Mouse (Mus musculus): ENCODE measurements around the gene Cabp7. TPM values are rescaled to one million over a fixed set of nuclear protein-coding genes. Genes with fewer than 3 reads are reported as not detected.

Cabp7 gene
- polyA plus RNA-seq, 1 experiment from 2014 or later, result 1.4 TPM

DNA sequence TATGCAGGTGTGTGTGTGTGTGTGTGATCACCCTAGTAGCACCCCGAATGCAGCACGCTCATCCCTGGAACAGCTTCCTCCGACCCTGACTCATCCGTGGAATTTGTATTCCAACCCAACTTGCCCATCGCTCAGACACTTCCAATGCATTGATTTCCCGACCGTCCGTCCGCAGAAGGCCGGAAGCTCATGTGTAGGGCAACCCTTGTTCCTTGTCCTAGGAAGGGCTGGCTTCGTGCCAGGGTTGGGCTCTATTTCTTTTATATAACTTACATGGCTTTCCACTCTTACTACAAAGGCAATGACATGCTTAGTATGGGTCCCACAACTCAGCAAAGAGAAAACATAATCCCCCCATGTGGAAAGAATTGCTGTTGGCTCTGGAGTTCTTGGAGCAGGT, 54.4 kb downstream of the Cabp7 start:
- H3K4me1 ChIP-seq (replicated peaks), result no peaks in the 10 kb centered on the region
- H3K36me3 ChIP-seq, result no peaks in the 10 kb centered on the region
- no peaks in the 10 kb centered on the region for H3K27me3 ChIP-seq (ENCODE audit: insufficient read depth, poor library complexity, severe bottlenecking)
- no peak overlapping the region for H3K4me3 ChIP-seq
- H3K27ac ChIP-seq, result no peak overlapping the region
- no peak for DNase-seq (ENCODE audit: low spot score)
- H3K9me3 ChIP-seq, result no peaks in the 10 kb centered on the region
- 96% methylated on average over 11 of the region's 11 CpGs for WGBS

DNA sequence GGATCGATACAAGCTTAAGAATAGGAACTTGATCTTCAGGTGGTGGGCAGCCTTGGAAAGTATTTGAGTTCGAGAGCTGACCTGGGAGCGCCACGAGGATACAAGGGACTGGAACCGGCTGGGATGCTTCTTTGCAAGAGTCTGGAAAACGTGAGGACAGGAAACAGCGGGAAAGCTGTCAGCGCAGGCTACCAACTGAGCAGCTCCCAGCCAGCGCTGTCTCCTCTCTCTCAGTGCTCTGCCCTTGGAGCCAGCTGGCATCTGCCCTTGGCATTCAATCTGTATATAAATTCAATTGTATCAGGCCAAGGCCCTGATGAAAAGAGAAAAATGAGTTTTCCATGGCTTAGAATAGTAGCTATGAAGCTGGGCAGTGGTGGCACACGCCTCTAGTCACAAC, 55.4 kb downstream of the Cabp7 start:
- no peaks in the 10 kb centered on the region for H3K36me3 ChIP-seq
- no peak overlapping the region for H3K27ac ChIP-seq
- H3K9me3 ChIP-seq, result no peaks in the 10 kb centered on the region
- WGBS, result 62% methylated on average over 10 of the region's 10 CpGs
- no peaks in the 10 kb centered on the region for H3K4me1 ChIP-seq (replicated peaks)
- H3K27me3 ChIP-seq (ENCODE audit: insufficient read depth, poor library complexity, severe bottlenecking), result no peaks in the 10 kb centered on the region
- no peak overlapping the region for H3K4me3 ChIP-seq
- no peak for DNase-seq (ENCODE audit: low spot score)

DNA sequence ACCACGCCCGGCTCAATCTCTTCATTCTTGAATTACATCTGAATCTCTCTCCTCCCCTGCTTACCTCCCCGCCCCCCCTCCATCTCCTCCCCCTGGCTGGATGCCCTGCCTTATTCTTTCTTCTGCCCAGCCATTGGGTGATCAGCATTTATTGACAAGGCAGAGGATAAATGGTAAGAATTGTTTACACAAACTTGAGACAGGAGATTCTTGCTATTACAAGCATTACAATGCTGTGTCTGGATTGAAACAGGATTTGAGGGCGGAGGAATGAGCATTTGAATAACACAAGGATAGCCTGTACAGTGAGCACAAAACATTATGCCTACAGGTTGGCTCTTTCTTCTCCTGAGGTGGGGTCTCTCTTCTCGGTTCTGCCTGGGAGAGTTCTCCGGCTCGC, 56.2 kb downstream of the Cabp7 start:
- H3K9me3 ChIP-seq, result no peaks in the 10 kb centered on the region
- H3K27ac ChIP-seq, result no peak overlapping the region
- WGBS, result 86% methylated on average over 7 of the region's 7 CpGs
- no peaks in the 10 kb centered on the region for H3K27me3 ChIP-seq (ENCODE audit: insufficient read depth, poor library complexity, severe bottlenecking)
- H3K4me1 ChIP-seq (replicated peaks), result no peaks in the 10 kb centered on the region
- H3K4me3 ChIP-seq, result no peak overlapping the region
- no peak for DNase-seq (ENCODE audit: low spot score)
- H3K36me3 ChIP-seq, result no peaks in the 10 kb centered on the region

DNA sequence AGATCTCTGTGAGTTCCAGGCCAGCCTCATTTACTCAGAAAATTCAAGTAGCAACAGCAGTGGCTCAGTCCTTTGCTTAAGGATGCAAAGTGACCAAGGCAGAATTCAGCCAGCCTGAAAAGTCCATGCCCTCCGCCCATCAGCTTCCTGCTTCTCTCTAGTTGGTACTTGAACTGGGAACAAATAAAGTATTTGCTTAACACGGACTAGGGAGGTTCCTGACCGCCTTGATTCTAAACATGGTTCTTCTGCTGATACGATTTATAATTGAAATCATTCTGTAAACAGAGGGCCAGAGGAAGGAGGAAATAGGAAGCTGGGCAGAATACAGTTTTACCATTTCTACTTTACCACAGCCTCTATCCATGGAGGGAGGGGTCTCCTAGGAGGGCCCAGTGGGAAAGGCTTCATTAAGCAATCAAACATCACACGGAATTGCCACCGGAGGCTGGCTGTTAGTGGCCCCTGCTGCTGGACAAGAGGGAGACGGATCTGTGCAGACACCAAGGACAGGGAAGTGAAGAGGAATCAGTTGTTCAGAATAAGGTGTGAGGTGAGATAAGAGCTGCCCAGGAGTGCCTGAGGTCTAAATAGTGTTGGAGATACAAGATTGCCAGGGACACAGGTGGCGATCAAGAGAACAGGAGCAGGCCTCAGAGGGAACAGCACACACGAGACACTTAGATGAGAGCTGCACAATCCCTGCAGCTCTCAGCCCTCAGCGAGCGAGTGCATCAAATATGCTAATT, 57.8 kb downstream of the Cabp7 start:
- no peak overlapping the region for H3K27ac ChIP-seq
- H3K27me3 ChIP-seq (ENCODE audit: insufficient read depth, poor library complexity, severe bottlenecking), result no peaks in the 10 kb centered on the region
- WGBS, result 77% methylated on average over 11 of the region's 11 CpGs
- H3K9me3 ChIP-seq, result no peaks in the 10 kb centered on the region
- no peaks in the 10 kb centered on the region for H3K4me1 ChIP-seq (replicated peaks)
- DNase-seq (ENCODE audit: low spot score), result no peak
- peaks cover 7% of the 10 kb centered on the region for H3K36me3 ChIP-seq
- H3K4me3 ChIP-seq, result no peak overlapping the region

DNA sequence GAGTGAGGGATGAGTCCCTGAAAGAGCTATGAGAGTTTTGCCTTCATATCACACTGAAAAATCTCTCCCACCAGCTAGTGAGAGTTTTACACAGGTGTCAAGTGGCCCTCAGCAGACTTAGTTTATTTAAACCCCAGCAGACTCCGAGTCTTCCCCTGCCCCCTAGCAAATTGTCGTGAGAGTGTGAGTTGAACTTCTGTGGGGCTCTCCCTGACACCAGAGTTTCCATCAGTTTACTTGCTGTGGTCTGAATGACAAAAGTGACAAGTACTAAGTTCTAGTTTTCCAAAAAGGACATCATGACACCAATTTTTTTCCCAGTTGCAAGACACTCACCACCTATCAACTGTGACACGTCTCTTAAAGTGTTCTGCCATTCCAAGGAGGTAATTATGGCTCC, 58.7 kb downstream of the Cabp7 start:
- no peaks in the 10 kb centered on the region for H3K4me1 ChIP-seq (replicated peaks)
- DNase-seq (ENCODE audit: low spot score), result no peak
- H3K27me3 ChIP-seq (ENCODE audit: insufficient read depth, poor library complexity, severe bottlenecking), result no peaks in the 10 kb centered on the region
- peaks cover 17% of the 10 kb centered on the region for H3K36me3 ChIP-seq
- H3K27ac ChIP-seq, result no peak overlapping the region
- no peaks in the 10 kb centered on the region for H3K9me3 ChIP-seq
- 79% methylated on average over 3 of the region's 3 CpGs for WGBS
- H3K4me3 ChIP-seq, result no peak overlapping the region

DNA sequence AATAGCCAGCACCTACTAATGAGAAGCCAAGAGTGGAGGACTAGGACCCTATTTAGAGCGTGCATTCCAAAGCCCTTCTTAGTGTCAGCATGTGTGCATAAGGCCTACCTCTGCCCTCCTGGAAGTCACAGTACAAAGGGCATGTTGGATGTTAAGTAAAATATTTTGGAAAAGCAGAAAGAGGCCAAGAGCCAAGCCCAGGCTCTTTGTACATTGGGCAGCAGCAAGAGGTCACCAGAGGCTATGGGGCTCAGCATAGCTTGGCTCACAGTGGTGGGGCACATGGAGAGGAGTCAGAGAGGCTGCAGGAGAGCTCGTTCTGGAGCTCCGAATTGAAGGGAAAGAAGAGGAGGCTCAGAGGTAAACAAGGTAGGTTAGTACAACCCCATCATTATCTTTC, 59.6 kb downstream of the Cabp7 start:
- no peak for DNase-seq (ENCODE audit: low spot score)
- Histone ChIP-seq H3K9me3 (no peaks in the 10 kb centered on the region), H3K4me1 (replicated peaks) (no peaks in the 10 kb centered on the region), H3K27ac (no peak overlapping the region), H3K27me3 (ENCODE audit: insufficient read depth, poor library complexity, severe bottlenecking) (no peaks in the 10 kb centered on the region), H3K36me3 (peaks cover 25% of the 10 kb centered on the region), H3K4me3 (no peak overlapping the region)
- 87% methylated on average over 3 of the region's 3 CpGs for WGBS

Other genes with a start within 250 kb of the Cabp7 start
- 28.1 and 31.7 TPM in 2 replicates for gene Mtmr3, start 151.9 kb downstream of the Cabp7 start, polyA plus RNA-seq (2016; fragmentation: Nextera tagmentation; extraction: Ambion mirVana)
- not detected in 2 replicates for gene Gm11032, start 126.7 kb downstream of the Cabp7 start, polyA plus RNA-seq (2016; fragmentation: Nextera tagmentation; extraction: Ambion mirVana)
- gene Ascc2, start 109.0 kb downstream of the Cabp7 start, polyA plus RNA-seq (2016; fragmentation: Nextera tagmentation; extraction: Ambion mirVana), result 33.9 and 35.9 TPM in 2 replicates
- 696 and 709 TPM in 2 replicates for gene Uqcr10, start 42.4 kb downstream of the Cabp7 start, polyA plus RNA-seq (2016; fragmentation: Nextera tagmentation; extraction: Ambion mirVana)
- gene Zmat5, start 42.1 kb downstream of the Cabp7 start, polyA plus RNA-seq (2016; fragmentation: Nextera tagmentation; extraction: Ambion mirVana), result 84.0 and 104 TPM in 2 replicates
- gene Nf2, start 102.8 kb upstream of the Cabp7 start, polyA plus RNA-seq (2016; fragmentation: Nextera tagmentation; extraction: Ambion mirVana), result 58.6 and 61.1 TPM in 2 replicates
- 77.9 and 89.0 TPM in 2 replicates for gene Nipsnap1, start 127.2 kb upstream of the Cabp7 start, polyA plus RNA-seq (2016; fragmentation: Nextera tagmentation; extraction: Ambion mirVana)
- gene Thoc5, start 148.5 kb upstream of the Cabp7 start, polyA plus RNA-seq (2016; fragmentation: Nextera tagmentation; extraction: Ambion mirVana), result 53.3 and 59.4 TPM in 2 replicates
- 0.29 and 0.44 TPM in 2 replicates for gene Nefh, start 201.3 kb upstream of the Cabp7 start, polyA plus RNA-seq (2016; fragmentation: Nextera tagmentation; extraction: Ambion mirVana)
- 62.6 and 70.3 TPM in 2 replicates for gene Ap1b1, start 240.0 kb upstream of the Cabp7 start, polyA plus RNA-seq (2016; fragmentation: Nextera tagmentation; extraction: Ambion mirVana)